ENCODE assay signal across 15 mouse cellular contexts in genomic region chr7:54781939-54782520, GRCm38 (mm10). TPM values are rescaled to one million over a fixed set of nuclear protein-coding genes. Genes with fewer than 3 reads are reported as not detected.
DNase-seq lines count a peak whose midpoint lies in the region; ATAC-seq and TF ChIP-seq lines count a peak whose summit lies in the region.
"Had no signal": no experiment of that assay in that cellular context is flagged by ENCODE, and none has a peak within 500 bp of the region (broad histone marks: within the 10 kb centered on the region; RNA-seq: fewer than 3 reads in every experiment).

No protein-coding gene starts in this region.

- peak; percentile 4 to 7 for DNase-seq in frontal cortex, adult 2 months (ENCODE audit: extremely low spot score in 1 of 2, low spot score in 1 of 2)
- no peak for DNase-seq in frontal cortex, postnatal 14 days (ENCODE audit: low spot score in 2 of 2)
- DNase-seq in embryo, embryonic 10.5 days (ENCODE audit: low spot score): peak; percentile 36
- peak; percentile 88 for DNase-seq in midbrain, postnatal 0 days (ENCODE audit: low spot score)
- DNase-seq in gastrocnemius, postnatal 14 days: no peak
- no peak for DNase-seq in kidney, adult 9 months
- DNase-seq: adrenal gland, postnatal 25 days; heart, adult 2 months; kidney, postnatal 25 days had no signal

- no peaks in the 10 kb centered on the region for H3K4me1 ChIP-seq in hindbrain, embryonic 12.5 days
- H3K4me1 ChIP-seq in midbrain, postnatal 0 days (ENCODE audit: insufficient read depth, low read length): no peaks in the 10 kb centered on the region

- no peaks in the 10 kb centered on the region for H3K27me3 ChIP-seq in hindbrain, embryonic 12.5 days
- no peaks in the 10 kb centered on the region for H3K27me3 ChIP-seq in midbrain, postnatal 0 days (ENCODE audit: insufficient read depth, low read length)
- H3K27me3 ChIP-seq: Patski had no signal

- intact Hi-C loops in gastrocnemius, postnatal 14 days (cut with DNase I; ENCODE audit: low total_unique reads): no loop called here

- no peak overlapping the region for H3K9ac ChIP-seq in hindbrain, embryonic 12.5 days
- no peak overlapping the region for H3K9ac ChIP-seq in midbrain, postnatal 0 days (replicated peaks; ENCODE audit: low read length, poor library complexity, severe bottlenecking)
- H3K9ac ChIP-seq: liver, embryonic 14.5 days had no signal

- no peak for TF ChIP-seq CTCF in midbrain, postnatal 0 days (IDR thresholded peaks at IDR 0.05)

- no peak overlapping the region for H3K4me3 ChIP-seq in hindbrain, embryonic 12.5 days
- no peak overlapping the region for H3K4me3 ChIP-seq in midbrain, postnatal 0 days (ENCODE audit: low read depth, low read length)
- H3K4me3 ChIP-seq: heart, adult 2 months had no signal

- H3K27ac ChIP-seq in hindbrain, embryonic 12.5 days: no peak overlapping the region
- no peak overlapping the region for H3K27ac ChIP-seq in midbrain, postnatal 0 days (ENCODE audit: low read depth, low read length)
- H3K27ac ChIP-seq: heart, adult 2 months; liver, embryonic 14.5 days; macrophage had no signal

- H3K36me3 ChIP-seq in hindbrain, embryonic 12.5 days: no peaks in the 10 kb centered on the region
- no peaks in the 10 kb centered on the region for H3K36me3 ChIP-seq in midbrain, postnatal 0 days (ENCODE audit: insufficient read depth, low read length)

- WGBS in hindbrain, embryonic 12.5 days: 64% methylated on average over 3 of the region's 3 CpGs
- WGBS in midbrain, postnatal 0 days: 30% methylated on average over 3 of the region's 3 CpGs

- no peaks in the 10 kb centered on the region for H3K9me3 ChIP-seq in hindbrain, embryonic 12.5 days (replicated peaks)
- H3K9me3 ChIP-seq in midbrain, postnatal 0 days (ENCODE audit: low read length): no peaks in the 10 kb centered on the region

- peak; percentile 88 for ATAC-seq in hindbrain, embryonic 12.5 days (ENCODE audit: low FRiP score)
- peak; percentile 70; the same call in 1 of the 2 replicates for ATAC-seq in midbrain, postnatal 0 days (ENCODE audit: low FRiP score)
- ATAC-seq: CD4-positive, CD25-positive, alpha-beta regulatory T cell, adult 4 months; Patski had no signal

- H3K4me2 ChIP-seq in hindbrain, embryonic 12.5 days (replicated peaks): no peak overlapping the region
- no peak overlapping the region for H3K4me2 ChIP-seq in midbrain, postnatal 0 days (ENCODE audit: low read depth, low read length, poor library complexity, severe bottlenecking)

RNA-seq across cellular contexts. Expression of gene Luzp2, which starts 53.3 kb away (rescaled TPM):
- polyA plus RNA-seq in frontal cortex, adult 2 months (2012; rRNA removed): 88.0 and 94.6 TPM in 2 replicates
- polyA plus RNA-seq in hindbrain, embryonic 12.5 days (2016; fragmentation: Nextera tagmentation; extraction: Ambion mirVana): 7.1 and 8.4 TPM in 2 replicates
- 150 and 151 TPM in 2 replicates for total RNA-seq in midbrain, postnatal 0 days (2014; rRNA removed)
- polyA plus RNA-seq in midbrain, postnatal 0 days (2015; fragmentation: Nextera tagmentation; extraction: Ambion mirVana): 95.3 and 106 TPM in 2 replicates
- under 1 TPM; 0.27 to 0.37 TPM for total RNA-seq in gastrocnemius, postnatal 14 days (2021)
- total RNA-seq: neutrophil, adult 5-6 weeks had no signal
- polyA plus RNA-seq: macrophage had no signal

Comparison
In these comparisons a context has a peak if more than half of its experiments do, and no peak if none do; other contexts are left out.
1. DNase-seq: peak in frontal cortex, adult 2 months (2 of 2), embryo, embryonic 10.5 days (single experiment) and midbrain, postnatal 0 days (single experiment); none in frontal cortex, postnatal 14 days (0 of 2), gastrocnemius, postnatal 14 days (single experiment) and kidney, adult 9 months (single experiment).